In genomic region chr15:102204674-102205505, GRCm38 (mm10) we compare ENCODE assay signal across 8 mouse cellular contexts. TPM values are rescaled to one million over a fixed set of nuclear protein-coding genes. Genes with fewer than 3 reads are reported as not detected.
DNase-seq lines count a peak whose midpoint lies in the region; ATAC-seq and TF ChIP-seq lines count a peak whose summit lies in the region.

TSS of gene Csad (minus strand) at chr15:102204724.

- in situ Hi-C loops in Patski (cut with MboI; ENCODE audit: low pct_unique_long_range_greater_than_20kb): no loop called here

- peak within 1 kb of the TSS; percentile 100 for H3K27ac ChIP-seq in kidney, embryonic 16.5 days (ENCODE audit: low read length)
- H3K27ac ChIP-seq in forebrain, embryonic 12.5 days: peak within 1 kb of the TSS; percentile 99

- no peak for DNase-seq in kidney, postnatal 36 days
- no peak for DNase-seq in Patski (ENCODE audit: low read depth, low spot score)
- DNase-seq in cerebellum, postnatal 25 days: no peak
- DNase-seq in spleen, postnatal 14 days (ENCODE audit: low spot score in 2 of 2): no peak

- no peak for TF ChIP-seq CTCF in Patski (IDR thresholded peaks at IDR 0.05)

- H3K4me2 ChIP-seq in kidney, embryonic 16.5 days (replicated peaks; ENCODE audit: low read depth, low read length): peak within 1 kb of the TSS; percentile 79
- peak within 1 kb of the TSS; percentile 77 for H3K4me2 ChIP-seq in forebrain, embryonic 12.5 days

- H3K36me3 ChIP-seq in kidney, embryonic 16.5 days (ENCODE audit: insufficient read depth, low read length): peaks cover 45% of the 10 kb centered on the region
- peaks cover 42% of the 10 kb centered on the region for H3K36me3 ChIP-seq in forebrain, embryonic 12.5 days (replicated peaks)

- POLR2A ChIA-PET in Patski (lab: Charles Lee): interaction anchor here (0.7 to 2.1 kb wide), 6 partner anchors 8 to 54 kb away, joined by 3 to 14 read pairs (median 4); no protein-coding TSS in a partner anchor

- peak within 1 kb of the TSS; percentile 89 for H3K4me3 ChIP-seq in kidney, embryonic 16.5 days (ENCODE audit: low read length)
- H3K4me3 ChIP-seq in forebrain, embryonic 12.5 days (replicated peaks): peak within 1 kb of the TSS; percentile 85

- WGBS in kidney, embryonic 16.5 days: 39% methylated on average over 19 of the region's 19 CpGs
- 64% methylated on average over 19 of the region's 19 CpGs for WGBS in forebrain, embryonic 12.5 days

- CTCF ChIA-PET in Patski (lab: Charles Lee): interaction anchor here (1.1 to 11.5 kb wide), 4 partner anchors 20 to 41 kb away, joined by 3 to 59 read pairs (median 8); no protein-coding TSS in a partner anchor

- peaks cover 48% of the 10 kb centered on the region for H3K4me1 ChIP-seq in kidney, embryonic 16.5 days (ENCODE audit: insufficient read depth, low read length)
- H3K4me1 ChIP-seq in forebrain, embryonic 12.5 days: peaks cover 40% of the 10 kb centered on the region

- peak within 1 kb of the TSS; percentile 100 for H3K9ac ChIP-seq in kidney, embryonic 16.5 days (replicated peaks; ENCODE audit: low read length)
- H3K9ac ChIP-seq in forebrain, embryonic 12.5 days: peak within 1 kb of the TSS; percentile 92

- H3K27me3 ChIP-seq in kidney, embryonic 16.5 days (ENCODE audit: insufficient read depth, low read length): no peaks in the 10 kb centered on the region
- H3K27me3 ChIP-seq in Patski: no peaks in the 10 kb centered on the region
- H3K27me3 ChIP-seq in forebrain, embryonic 12.5 days: no peaks in the 10 kb centered on the region

- no peak for ATAC-seq in kidney, embryonic 16.5 days (ENCODE audit: low FRiP score, low TSS enrichment)
- no peak for ATAC-seq in Patski
- ATAC-seq in forebrain, embryonic 12.5 days (ENCODE audit: low FRiP score): no peak
- ATAC-seq in inflammation-experienced regulatory T-cells, adult 6 months: no peak
- ATAC-seq in megakaryocyte-erythroid progenitor cell, adult 5-6 weeks (replicated peaks; ENCODE audit: low FRiP score, low TSS enrichment, poor library complexity, severe bottlenecking): no peak

- no peaks in the 10 kb centered on the region for H3K9me3 ChIP-seq in kidney, embryonic 16.5 days (ENCODE audit: low read length)
- H3K9me3 ChIP-seq in forebrain, embryonic 12.5 days: no peaks in the 10 kb centered on the region

RNA-seq across cellular contexts. Expression of gene Csad, which starts in this region (rescaled TPM):
- polyA plus RNA-seq in kidney, embryonic 16.5 days (2015; fragmentation: Nextera tagmentation; extraction: Ambion mirVana): 131 and 153 TPM in 2 replicates
- polyA plus RNA-seq in Patski (2021): 79.6 TPM
- 46.2 and 51.8 TPM in 2 replicates for polyA plus RNA-seq in forebrain, embryonic 12.5 days (2016; fragmentation: Nextera tagmentation; extraction: Ambion mirVana)
- polyA plus RNA-seq in inflammation-experienced regulatory T-cells, adult 6 months (2017; shearing (Covaris generic)): 10 to 100 TPM in 2 of 3 experiments, 1 to 10 TPM in 1; 5.0 to 14.6 (median 14.0) TPM
- 9.6 and 21.4 TPM in 2 replicates for total RNA-seq in megakaryocyte-erythroid progenitor cell, adult 5-6 weeks (2014; fragmentation: Nextera tagmentation)
- 11.4 and 33.8 TPM in 2 replicates for total RNA-seq in megakaryocyte-erythroid progenitor cell, adult 5-6 weeks (2017)
